Mouse (Mus musculus): ENCODE results near the gene Tigit.

The Tigit gene

DNA sequence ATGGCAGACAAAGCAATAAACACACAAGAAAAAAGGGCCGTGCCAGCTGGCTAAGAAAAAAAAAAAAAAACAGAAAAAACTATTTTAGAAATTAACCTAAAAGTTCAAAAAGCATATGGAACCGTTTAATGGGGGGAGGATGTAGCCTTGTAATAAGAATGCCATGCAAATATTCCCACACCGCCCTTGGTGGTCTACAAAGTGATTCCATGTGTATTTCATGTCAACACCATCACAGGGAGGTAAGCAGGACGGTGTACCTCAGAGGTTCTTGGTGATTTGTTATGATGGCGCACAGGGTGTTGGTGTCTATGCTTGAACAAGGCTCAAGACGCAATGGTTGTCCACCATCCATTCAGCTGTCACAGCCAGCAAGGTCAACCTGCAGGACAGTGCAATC lies 46.6 kb downstream of the Tigit start:
- no peak for DNase-seq

- DNase-seq, result no peak
These were observed 47.6 kb downstream of the Tigit start for GRCm38 (mm10) chr16:43616348-43616747.

- DNase-seq, result no peak
These were observed 53.6 kb downstream of the Tigit start for GRCm38 (mm10) chr16:43610375-43610774.

DNA sequence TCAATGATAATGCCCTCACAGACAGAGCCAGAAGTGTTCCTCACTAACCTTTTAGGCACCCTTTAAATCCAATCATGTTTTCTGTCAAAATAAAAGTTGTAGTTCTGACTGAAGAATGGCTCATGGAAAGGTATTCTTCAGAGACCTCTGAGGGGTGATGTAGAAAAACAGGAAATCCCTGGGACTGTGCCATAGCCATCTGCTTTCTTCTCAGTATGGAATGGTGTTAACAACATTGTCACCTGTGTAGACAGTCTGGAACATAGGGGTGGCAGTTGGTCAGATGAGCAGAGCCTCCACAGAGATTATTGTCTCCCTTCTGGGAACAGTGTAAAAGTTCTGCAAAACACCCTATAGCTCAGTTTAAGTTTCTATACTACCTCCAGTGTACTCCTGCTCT lies 55.9 kb downstream of the Tigit start:
- DNase-seq, result no peak

- DNase-seq, result no peak
These were observed 56.9 kb downstream of the Tigit start for GRCm38 (mm10) chr16:43607086-43607485.

GRCm38 (mm10) chr16:43604399-43605013 lies 59.4 kb downstream of the Tigit start:
- no peak for DNase-seq

GRCm38 (mm10) chr16:43603591-43604141 lies 60.3 kb downstream of the Tigit start:
- DNase-seq, result no peak

- DNase-seq, result no peak
These were observed 61.4 kb downstream of the Tigit start for GRCm38 (mm10) chr16:43602573-43602972.

- DNase-seq, result no peak
These were observed 64.2 kb downstream of the Tigit start for GRCm38 (mm10) chr16:43599707-43600106.
